Mouse (Mus musculus): ENCODE measurements around the gene Sema4b.

- no peak for TF ChIP-seq CTCF (IDR thresholded peaks at IDR 0.05; ENCODE audit: control insufficient read depth, insufficient read depth, insufficient read length)
- peak; percentile 31 for TF ChIP-seq USF1 (IDR thresholded peaks at IDR 0.05; ENCODE audit: low read depth)
- TF ChIP-seq MAX (IDR thresholded peaks at IDR 0.05): no peak
- TF ChIP-seq MYOG (IDR thresholded peaks at IDR 0.05; ENCODE audit: control insufficient read depth, extremely low read depth, insufficient read length): no peak
- no peak for TF ChIP-seq CEBPB (IDR thresholded peaks at IDR 0.05; ENCODE audit: low read depth)
- no peak for TF ChIP-seq MYOD1 (IDR thresholded peaks at IDR 0.05; ENCODE audit: control insufficient read depth, insufficient read length, low read depth)
These were observed 2.7 kb downstream of the Sema4b start for GRCm38 (mm10) chr7:80189147-80189933.

Measured in C2C12 (cell line).